Mouse (Mus musculus) hindbrain, embryonic 11.5 days (tissue): Measurements from ENCODE around the gene Usp6nl. TPM values are rescaled to one million over a fixed set of nuclear protein-coding genes. Genes with fewer than 3 reads are reported as not detected.

ENCODE experiments used
- ATAC-seq: fragments of 200-750 bp; cut with Nextera tagmentation; 2 replicates; pipeline ENCODE4 v1.8.0; 2017; ENCODE audit warnings: mild to moderate bottlenecking, moderate TSS enrichment, moderate library complexity; ENCODE audit not compliant: low FRiP score
- DNase-seq: peaks from one replicate; pipeline ENCODE4 v3.0.0-alpha.2; 2015; ENCODE audit warnings: low spot score
- H3K27ac ChIP-seq: fragments of 300-500 bp; sonication (generic); 2 replicates; pipeline ENCODE4 v1.5.1; 2014; ENCODE audit warnings: mild to moderate bottlenecking, low read depth, low read length
- H3K27me3 ChIP-seq: fragments of 300-500 bp; sonication (generic); 2 replicates; pipeline ENCODE4 v1.6.1; 2014; ENCODE audit warnings: mild to moderate bottlenecking, low read length, moderate library complexity, mixed read lengths; ENCODE audit not compliant: control insufficient read depth, insufficient read depth
- H3K36me3 ChIP-seq: fragments of 300-500 bp; sonication (generic); 2 replicates; pipeline ENCODE4 v1.6.1; 2014; ENCODE audit warnings: mild to moderate bottlenecking, low read length, moderate library complexity, mixed read lengths; ENCODE audit not compliant: control insufficient read depth, insufficient read depth
- H3K4me1 ChIP-seq: fragments of 300-500 bp; sonication (generic); replicated peaks from 2 replicates; pipeline ENCODE4 v1.6.1; 2014; ENCODE audit warnings: low read length, mixed read lengths; ENCODE audit not compliant: control insufficient read depth, insufficient read depth
- H3K4me2 ChIP-seq: fragments of 300-500 bp; sonication (generic); replicated peaks from 2 replicates; pipeline ENCODE4 v1.6.1; 2014; ENCODE audit warnings: mild to moderate bottlenecking, low read depth, low read length
- H3K4me3 ChIP-seq: fragments of 300-500 bp; sonication (generic); 2 replicates; pipeline ENCODE4 v1.5.1; 2014; ENCODE audit warnings: low read depth, low read length
- H3K9ac ChIP-seq: fragments of 300-500 bp; sonication (generic); 2 replicates; pipeline ENCODE4 v1.6.1; 2014; ENCODE audit warnings: low read depth, low read length
- H3K9me3 ChIP-seq: fragments of 300-500 bp; sonication (generic); 2 replicates; pipeline ENCODE4 v1.6.1; 2016; ENCODE audit warnings: low read length; ENCODE audit not compliant: control insufficient read depth
- WGBS: fragments of 180-500 bp; shearing (Covaris S2); extraction: QIAGEN DNeasy Blood & Tissue Kit; methylation state at CpG from one replicate; pipeline ENCODE4 v1.1.7; 2014; 5-methylcytosine and 5-hydroxymethylcytosine counted together
- polyA plus RNA-seq: library from polyadenylated mRNA; unstranded; fragments of >200 nt; fragmentation: Nextera tagmentation; extraction: Ambion mirVana; gene quantifications from 2 replicates; pipeline ENCODE4 v1.2.1, GENCODE M21; 2014

The Usp6nl gene
- polyA plus RNA-seq, 1 experiment from 2014 or later: 15.8 TPM

DNA sequence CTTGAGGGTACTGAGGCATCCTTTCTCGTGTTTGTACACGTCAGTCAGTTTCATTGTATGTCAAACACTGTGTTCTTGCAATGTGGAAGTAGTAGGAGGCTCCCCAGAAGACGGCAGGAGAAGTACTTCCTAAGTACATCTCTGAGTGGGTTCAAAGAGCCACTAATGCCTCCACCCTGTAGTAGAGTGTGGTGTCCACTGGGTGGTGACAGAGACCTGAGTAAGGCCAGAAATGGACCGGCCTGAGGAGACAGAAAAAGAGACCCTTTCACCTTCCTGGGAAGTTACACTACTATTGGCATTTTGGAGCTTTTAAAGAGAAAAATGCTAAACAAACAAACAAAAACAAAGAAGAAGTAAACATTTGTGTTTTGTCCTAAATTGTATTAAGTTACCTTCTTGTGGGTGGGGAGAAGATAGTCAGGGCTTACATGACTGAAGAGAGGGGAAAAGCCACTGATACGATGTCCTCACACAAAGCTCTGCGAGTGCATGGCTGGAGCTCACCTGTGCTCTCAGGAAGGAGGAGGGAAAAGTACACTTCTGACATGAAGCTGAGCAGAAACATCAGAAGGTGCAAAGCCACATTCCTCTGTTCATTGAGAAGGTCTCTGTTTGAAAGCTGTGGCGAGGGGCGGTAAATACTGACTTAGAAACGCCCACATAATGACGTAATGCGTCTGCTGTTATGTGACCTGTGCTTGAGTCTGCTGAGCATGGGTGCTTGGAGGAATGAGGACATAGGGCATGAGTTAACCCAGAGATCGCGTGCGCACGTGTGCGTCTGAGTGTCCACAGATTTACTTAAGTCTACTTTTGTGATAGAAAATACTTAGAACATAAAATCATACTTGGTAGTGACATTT lies 113.9 kb downstream of the Usp6nl start:
- H3K9ac ChIP-seq: no peak overlapping the region
- H3K36me3 ChIP-seq: peaks cover 3% of the 10 kb centered on the region; the same call in 1 of the 2 replicates
- no peaks in the 10 kb centered on the region for H3K27me3 ChIP-seq
- 85% methylated on average over 16 of the region's 16 CpGs for WGBS
- no peak overlapping the region for H3K4me2 ChIP-seq
- no peak overlapping the region for H3K4me3 ChIP-seq
- no peaks in the 10 kb centered on the region for H3K4me1 ChIP-seq
- ATAC-seq (peak; percentile 81), DNase-seq (peak; percentile 68)
- H3K9me3 ChIP-seq: no peaks in the 10 kb centered on the region
- no peak overlapping the region for H3K27ac ChIP-seq

DNA sequence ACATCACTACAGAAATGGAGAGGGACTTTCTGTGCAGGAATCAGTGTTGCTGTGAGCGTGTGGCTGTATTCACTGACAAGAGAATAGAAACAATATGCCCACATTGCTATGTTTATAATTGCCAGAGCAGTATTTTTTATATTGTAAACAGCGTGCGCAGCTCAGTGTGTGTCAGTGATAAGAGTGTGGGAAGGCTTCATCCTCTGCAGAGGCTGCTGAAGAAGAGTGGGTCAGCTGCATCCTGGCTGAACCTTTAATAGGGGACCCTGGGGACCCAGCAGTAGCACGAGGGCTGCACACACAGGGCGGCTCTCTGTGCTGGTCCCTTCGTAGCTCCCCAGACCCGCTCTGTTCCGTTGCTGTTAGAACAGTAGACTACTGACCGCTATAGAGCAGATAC lies 119.2 kb downstream of the Usp6nl start:
- H3K27ac ChIP-seq: no peak overlapping the region
- DNase-seq (no peak), ATAC-seq (no peak)
- H3K9me3 ChIP-seq: no peaks in the 10 kb centered on the region
- WGBS: 93% methylated on average over 9 of the region's 9 CpGs
- H3K27me3 ChIP-seq: no peaks in the 10 kb centered on the region
- H3K36me3 ChIP-seq: peaks cover 6% of the 10 kb centered on the region; the same call in 1 of the 2 replicates
- H3K4me1 ChIP-seq: no peaks in the 10 kb centered on the region
- no peak overlapping the region for H3K4me2 ChIP-seq
- no peak overlapping the region for H3K4me3 ChIP-seq
- no peak overlapping the region for H3K9ac ChIP-seq

DNA sequence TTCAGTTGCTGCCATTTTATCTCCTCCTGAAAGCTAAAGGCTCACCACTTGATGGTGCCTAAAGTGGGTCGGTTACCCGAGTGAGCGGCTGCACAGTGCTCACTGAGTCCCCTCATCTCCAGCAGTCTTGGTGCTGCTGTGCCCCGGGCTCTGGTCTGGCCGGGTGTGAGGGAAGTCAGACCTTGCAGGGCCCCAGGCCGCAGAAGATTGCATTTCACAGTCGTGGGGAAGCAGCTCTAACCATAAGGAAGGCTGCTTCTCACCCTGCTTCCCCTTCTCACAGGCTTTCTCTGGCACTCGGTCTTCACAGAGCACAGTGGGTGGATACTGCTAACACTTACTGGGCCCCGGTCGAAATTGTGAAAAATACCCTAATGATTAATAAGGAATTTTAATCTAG lies 119.8 kb downstream of the Usp6nl start:
- WGBS: 78% methylated on average over 10 of the region's 10 CpGs
- Histone ChIP-seq H3K4me1 (no peaks in the 10 kb centered on the region), H3K27ac (no peak overlapping the region), H3K27me3 (no peaks in the 10 kb centered on the region), H3K4me2 (no peak overlapping the region), H3K9ac (no peak overlapping the region), H3K36me3 (peaks cover 6% of the 10 kb centered on the region; the same call in 1 of the 2 replicates), H3K9me3 (no peaks in the 10 kb centered on the region), H3K4me3 (no peak overlapping the region)
- ATAC-seq: no peak
- no peak for DNase-seq

DNA sequence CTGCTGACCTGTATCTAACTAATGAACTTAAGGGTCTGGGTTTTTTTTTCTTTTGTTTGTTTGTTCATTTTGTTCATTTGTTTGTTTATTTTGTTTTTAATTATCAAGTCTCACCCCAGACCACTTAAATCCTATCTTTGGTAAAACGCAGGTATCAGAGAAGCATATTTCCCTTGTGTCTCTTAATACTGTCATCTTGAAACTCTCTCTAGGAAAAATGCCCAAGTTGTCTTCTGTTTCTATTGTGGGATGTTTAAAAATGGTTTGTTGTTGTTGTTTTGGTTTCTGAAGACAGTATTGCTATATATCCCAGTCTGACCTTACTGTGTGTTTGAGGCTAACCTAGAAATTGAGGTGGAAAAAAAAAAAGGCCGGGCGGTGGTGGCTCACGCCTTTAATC lies 121.5 kb downstream of the Usp6nl start:
- Histone ChIP-seq H3K27ac (no peak overlapping the region), H3K27me3 (no peaks in the 10 kb centered on the region), H3K9ac (no peak overlapping the region), H3K4me1 (no peaks in the 10 kb centered on the region), H3K36me3 (peaks cover 6% of the 10 kb centered on the region; the same call in 1 of the 2 replicates), H3K4me3 (no peak overlapping the region), H3K4me2 (no peak overlapping the region), H3K9me3 (no peaks in the 10 kb centered on the region)
- DNase-seq (no peak), ATAC-seq (no peak)
- WGBS: 93% methylated on average over 4 of the region's 4 CpGs

DNA sequence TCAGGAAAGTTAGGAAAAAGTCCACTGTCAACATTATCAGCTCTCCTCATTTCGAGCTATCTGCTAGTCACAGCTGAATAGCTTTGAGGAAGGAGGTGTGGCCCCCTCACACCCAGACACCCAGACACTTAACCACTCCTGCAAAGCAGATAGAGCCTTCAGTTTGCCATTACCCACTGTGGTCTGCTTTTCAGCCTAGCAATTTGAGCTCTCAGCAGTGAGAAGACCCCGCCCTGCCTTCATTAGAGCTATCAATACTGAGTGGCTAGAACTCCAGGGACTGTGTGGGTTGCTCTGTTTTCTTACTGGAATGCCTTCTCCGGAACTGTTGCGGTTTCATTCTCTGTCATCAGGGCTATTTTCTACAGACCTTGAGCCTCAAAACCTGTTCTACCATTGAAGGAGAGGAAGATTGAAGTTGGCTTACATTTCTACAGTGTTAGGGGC lies 122.3 kb downstream of the Usp6nl start:
- Histone ChIP-seq H3K4me3 (no peak overlapping the region), H3K4me1 (no peaks in the 10 kb centered on the region), H3K9me3 (no peaks in the 10 kb centered on the region), H3K4me2 (no peak overlapping the region), H3K27me3 (no peaks in the 10 kb centered on the region), H3K36me3 (peaks cover 6% of the 10 kb centered on the region; the same call in 1 of the 2 replicates), H3K9ac (no peak overlapping the region), H3K27ac (no peak overlapping the region)
- ATAC-seq: no peak
- DNase-seq: no peak
- WGBS: 82% methylated on average over 4 of the region's 4 CpGs

DNA sequence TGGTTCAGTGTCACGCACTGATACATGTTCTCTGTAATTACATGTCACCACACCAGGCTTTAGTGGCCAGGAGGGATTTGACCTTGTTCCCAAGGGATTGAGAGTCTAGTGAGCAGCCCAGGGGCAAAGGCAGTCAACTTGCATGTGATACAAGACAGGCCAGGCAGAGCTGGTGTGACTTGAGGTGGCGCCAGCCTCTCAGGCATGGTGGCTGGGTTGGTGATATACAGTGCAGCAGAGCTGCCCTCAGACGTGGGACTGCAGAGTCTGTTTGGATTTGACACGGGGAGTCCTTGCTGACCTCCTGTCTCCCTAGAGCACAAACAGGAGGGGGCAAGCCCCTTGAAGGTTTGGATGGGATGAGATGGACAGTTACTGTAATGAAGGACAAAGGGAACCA lies 123.4 kb downstream of the Usp6nl start:
- ATAC-seq (0 out of 2 replicates have a peak, but pooled peaks have one; percentile 50), DNase-seq (no peak)
- no peaks in the 10 kb centered on the region for H3K9me3 ChIP-seq
- 77% methylated on average over 4 of the region's 4 CpGs for WGBS
- no peak overlapping the region for H3K4me2 ChIP-seq
- H3K4me1 ChIP-seq: no peaks in the 10 kb centered on the region
- no peak overlapping the region for H3K9ac ChIP-seq
- H3K27me3 ChIP-seq: no peaks in the 10 kb centered on the region
- H3K27ac ChIP-seq: no peak overlapping the region
- no peak overlapping the region for H3K4me3 ChIP-seq
- peaks cover 6% of the 10 kb centered on the region; the same call in 1 of the 2 replicates for H3K36me3 ChIP-seq

DNA sequence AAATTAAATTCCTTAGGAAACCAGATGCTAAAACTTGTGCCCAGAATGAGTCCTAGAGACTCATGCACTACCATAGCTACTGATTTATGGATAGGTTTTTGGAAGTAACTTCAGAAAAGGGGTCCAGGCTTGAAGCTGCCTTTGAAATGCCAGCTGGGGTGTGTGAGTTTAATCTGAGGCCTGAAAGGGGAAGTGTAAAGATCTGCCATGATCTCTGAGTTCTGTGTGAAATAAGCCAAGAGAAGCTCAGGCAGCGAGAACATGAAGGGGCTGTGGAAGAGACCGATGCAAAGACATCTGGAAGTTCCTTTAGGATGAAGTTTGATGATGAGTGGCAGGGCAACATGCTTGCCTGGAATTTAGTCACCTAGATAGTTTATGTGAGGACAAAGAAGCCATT lies 126.4 kb downstream of the Usp6nl start:
- Histone ChIP-seq H3K4me2 (no peak overlapping the region), H3K4me1 (no peaks in the 10 kb centered on the region), H3K4me3 (no peak overlapping the region), H3K27ac (no peak overlapping the region), H3K9me3 (no peaks in the 10 kb centered on the region), H3K36me3 (no peaks in the 10 kb centered on the region), H3K9ac (no peak overlapping the region), H3K27me3 (no peaks in the 10 kb centered on the region)
- DNase-seq: no peak
- ATAC-seq: no peak
- WGBS: 93% methylated on average over 2 of the region's 2 CpGs

DNA sequence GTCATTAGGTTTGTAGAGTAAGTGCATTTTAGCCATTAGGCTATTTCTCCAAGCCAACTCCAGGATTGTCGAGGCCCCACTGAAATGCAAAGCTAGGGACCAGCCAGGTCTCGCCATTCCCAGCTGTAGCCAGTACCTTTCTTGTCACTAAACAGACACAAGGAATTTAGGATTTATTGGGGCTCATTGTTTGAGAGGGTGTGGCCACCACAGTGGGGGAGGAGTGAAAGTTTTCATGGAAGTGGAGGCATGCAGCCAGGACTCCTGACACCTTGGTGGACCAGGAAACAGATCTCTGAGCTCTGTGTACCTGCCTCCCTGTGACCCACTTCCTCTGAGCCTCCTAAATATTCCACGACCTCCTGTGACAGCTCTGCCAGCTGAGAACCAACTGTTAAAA lies 127.2 kb downstream of the Usp6nl start:
- WGBS: 59% methylated on average over 3 of the region's 3 CpGs
- no peaks in the 10 kb centered on the region for H3K9me3 ChIP-seq
- no peaks in the 10 kb centered on the region for H3K27me3 ChIP-seq
- H3K4me2 ChIP-seq: no peak overlapping the region
- no peak for ATAC-seq
- H3K36me3 ChIP-seq: no peaks in the 10 kb centered on the region
- H3K9ac ChIP-seq: no peak overlapping the region
- no peak overlapping the region for H3K4me3 ChIP-seq
- no peak for DNase-seq
- H3K27ac ChIP-seq: no peak overlapping the region
- no peaks in the 10 kb centered on the region for H3K4me1 ChIP-seq

DNA sequence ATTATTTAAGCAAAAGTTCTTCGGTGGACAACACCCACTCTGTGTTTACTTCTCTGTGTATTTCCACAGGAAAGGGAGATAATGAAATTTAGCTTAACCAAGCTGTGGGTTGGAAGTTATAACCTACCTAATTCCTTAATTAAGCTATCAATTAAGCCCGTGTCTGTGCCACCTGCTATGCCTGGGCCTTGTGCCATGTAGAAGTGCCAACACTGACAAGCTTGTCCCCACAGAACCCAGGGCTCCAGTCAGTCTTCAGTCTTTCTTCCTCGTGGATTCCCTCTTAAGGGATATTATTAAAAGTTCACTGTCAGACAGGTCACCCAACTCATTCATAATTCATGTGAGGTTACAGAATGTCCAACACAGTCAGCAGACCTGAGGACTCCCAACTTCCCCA lies 128.1 kb downstream of the Usp6nl start:
- WGBS: 93% methylated on average over 3 of the region's 3 CpGs
- Histone ChIP-seq H3K27ac (no peak overlapping the region), H3K4me2 (no peak overlapping the region), H3K4me3 (no peak overlapping the region), H3K27me3 (no peaks in the 10 kb centered on the region), H3K4me1 (no peaks in the 10 kb centered on the region), H3K9ac (no peak overlapping the region), H3K36me3 (no peaks in the 10 kb centered on the region), H3K9me3 (no peaks in the 10 kb centered on the region)
- ATAC-seq (no peak), DNase-seq (no peak)
